Mouse (Mus musculus) liver, postnatal 0 days (tissue): ENCODE measurements around the gene Zkscan16. TPM values are rescaled to one million over a fixed set of nuclear protein-coding genes. Genes with fewer than 3 reads are reported as not detected.
A peak's percentile ranks its signal among the peaks of the same experiment; 100 is the strongest.

ENCODE experiments used
- ATAC-seq: fragments of 200-750 bp; cut with Nextera tagmentation; 2 replicates; pipeline ENCODE4 v1.8.0; 2017; ENCODE audit warnings: mild to moderate bottlenecking, moderate library complexity
- DNase-seq: peaks from one replicate; pipeline ENCODE4 v3.0.0-alpha.2; 2016
- H3K27ac ChIP-seq: fragments of 300-500 bp; sonication (generic); 2 replicates; pipeline ENCODE4 v1.5.1; 2014; ENCODE audit warnings: antibody characterized with exemption, moderate library complexity, mild to moderate bottlenecking, low read depth
- H3K27me3 ChIP-seq: fragments of 300-500 bp; sonication (generic); 2 replicates; pipeline ENCODE4 v1.6.1; 2014; ENCODE audit warnings: low read length, control low read depth, mixed read lengths; ENCODE audit not compliant: insufficient read depth
- H3K36me3 ChIP-seq: fragments of 300-500 bp; sonication (generic); replicated peaks from 2 replicates; pipeline ENCODE4 v1.6.1; 2014; ENCODE audit warnings: mild to moderate bottlenecking, control low read depth, low read length, moderate library complexity, mixed read lengths; ENCODE audit not compliant: insufficient read depth
- H3K4me1 ChIP-seq: fragments of 300-500 bp; sonication (generic); 2 replicates; pipeline ENCODE4 v1.6.1; 2014; ENCODE audit warnings: antibody characterized with exemption, mild to moderate bottlenecking, control low read depth; ENCODE audit not compliant: insufficient read depth
- H3K4me2 ChIP-seq: fragments of 300-500 bp; sonication (generic); 2 replicates; pipeline ENCODE4 v1.6.1; 2014; ENCODE audit warnings: low read depth, mild to moderate bottlenecking, low read length, moderate library complexity, mixed read lengths
- H3K4me3 ChIP-seq: fragments of 300-500 bp; sonication (generic); 2 replicates; pipeline ENCODE4 v1.5.1; 2014; ENCODE audit warnings: low read depth, low read length
- H3K9ac ChIP-seq: fragments of 300-500 bp; sonication (generic); replicated peaks from 2 replicates; pipeline ENCODE4 v1.6.1; 2014; ENCODE audit warnings: mild to moderate bottlenecking, moderate library complexity
- H3K9me3 ChIP-seq: fragments of 300-500 bp; sonication (generic); 2 replicates; pipeline ENCODE4 v1.6.1; 2016; ENCODE audit warnings: mild to moderate bottlenecking, control low read depth, low read length, mixed read lengths
- CTCF ChIP-seq: sonication (generic); IDR thresholded peaks from 2 replicates; pipeline ENCODE4 v1.5.1; 2016; ENCODE audit warnings: antibody characterized with exemption, low read depth
- EP300 ChIP-seq: IDR thresholded peaks from 2 replicates; pipeline ENCODE4 v1.6.1; 2016; ENCODE audit warnings: antibody characterized with exemption, low read depth, mild to moderate bottlenecking
- WGBS: fragments of 180-500 bp; shearing (Covaris S2); extraction: QIAGEN DNeasy Blood & Tissue Kit; methylation state at CpG from one replicate; pipeline ENCODE4 v1.1.7; 2014; ENCODE audit not compliant: insufficient replicate concordance; 5-methylcytosine and 5-hydroxymethylcytosine counted together
- polyA plus RNA-seq: library from polyadenylated mRNA; unstranded; fragments of >200 nt; fragmentation: Nextera tagmentation; extraction: Ambion mirVana; gene quantifications from 2 replicates; pipeline ENCODE4 v1.2.1, GENCODE M21; 2015

The Zkscan16 gene
- polyA plus RNA-seq, 1 experiment from 2014 or later: 0.06 TPM

DNA sequence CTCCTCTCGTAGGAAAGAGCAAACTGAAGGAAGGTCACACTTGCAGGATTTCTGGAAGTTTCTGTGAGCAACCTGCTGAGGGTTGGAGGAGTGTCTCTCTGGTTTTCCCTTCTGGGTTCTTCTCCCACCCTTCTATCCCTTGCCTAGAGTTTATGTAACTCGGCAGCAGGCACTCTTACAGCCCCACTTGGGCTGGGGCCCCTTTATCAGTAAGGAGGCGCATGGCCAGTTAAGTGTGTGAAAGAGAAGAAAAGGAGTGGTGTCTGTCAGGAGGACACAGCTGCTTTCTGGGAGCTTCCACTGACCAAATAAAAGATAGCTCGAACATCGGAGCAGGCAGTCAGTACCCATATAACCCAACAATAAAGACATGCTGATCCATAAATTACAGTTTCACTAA is 48.8 kb downstream of the Zkscan16 start:
- H3K4me3 ChIP-seq: no peak overlapping the region
- no peak overlapping the region for H3K27ac ChIP-seq
- no peak for TF ChIP-seq EP300
- TF ChIP-seq CTCF: no peak
- H3K9me3 ChIP-seq: no peaks in the 10 kb centered on the region
- peaks cover 28% of the 10 kb centered on the region for H3K4me1 ChIP-seq
- ATAC-seq (no peak), DNase-seq (no peak)
- H3K27me3 ChIP-seq: no peaks in the 10 kb centered on the region
- H3K4me2 ChIP-seq: peak overlapping the region; percentile 40; the same call in 1 of the 2 replicates
- H3K36me3 ChIP-seq: no peaks in the 10 kb centered on the region
- H3K9ac ChIP-seq: no peak overlapping the region
- 53% methylated on average over 5 of the region's 5 CpGs for WGBS

DNA sequence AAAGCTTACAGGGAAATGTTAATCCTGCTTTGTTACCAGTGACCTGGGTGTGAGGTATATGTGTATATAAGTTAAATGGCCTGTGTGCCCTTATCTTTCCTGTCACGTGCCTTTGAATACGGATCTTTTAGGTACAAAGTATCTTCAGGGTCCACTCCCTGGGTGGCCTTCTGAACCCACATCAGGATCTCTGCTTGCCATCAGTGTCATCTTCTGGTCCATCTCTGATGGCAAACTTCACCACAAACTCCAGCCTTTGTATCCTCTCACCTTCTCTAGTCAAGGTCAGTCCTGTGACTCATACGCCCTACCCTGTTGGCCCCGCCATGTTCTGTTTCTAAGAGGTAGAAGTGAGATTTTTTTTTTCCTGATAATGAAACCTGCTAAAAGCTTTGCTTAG is 51.3 kb downstream of the Zkscan16 start, which contains the start of gene Dnajc25:
Gene Dnajc25 (plus strand): TSS at position 301 of the 400 bp plus-strand sequence.
- H3K27ac ChIP-seq: no peak within 1 kb of the TSS

DNA sequence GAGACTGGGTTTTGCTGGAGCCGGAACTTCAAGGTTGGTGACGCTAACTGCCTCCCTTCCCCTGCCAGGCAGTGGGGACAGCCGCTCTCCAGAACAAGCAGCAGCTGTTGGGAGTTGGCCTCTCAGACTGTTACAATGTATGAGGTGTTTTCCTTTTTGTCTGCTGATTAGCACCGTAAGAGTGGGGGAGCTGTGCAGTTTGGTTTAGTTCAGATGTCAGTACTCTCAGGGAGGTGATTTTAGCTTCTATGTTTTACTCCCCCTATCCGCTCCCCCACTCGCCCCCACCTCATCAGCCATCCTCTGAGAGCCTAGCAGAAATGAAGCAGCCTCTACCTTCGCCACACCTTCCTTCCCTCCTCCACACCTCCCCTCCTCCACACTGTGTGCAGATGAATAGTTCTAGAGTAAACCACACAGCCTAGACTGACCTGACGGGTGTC is 51.8 kb downstream of the Zkscan16 start:
- Histone ChIP-seq H3K4me1 (peaks cover 22% of the 10 kb centered on the region), H3K4me2 (no peak overlapping the region), H3K9ac (no peak overlapping the region), H3K27me3 (no peaks in the 10 kb centered on the region), H3K36me3 (no peaks in the 10 kb centered on the region), H3K9me3 (no peaks in the 10 kb centered on the region), H3K4me3 (no peak overlapping the region), H3K27ac (no peak overlapping the region)
- no peak for TF ChIP-seq CTCF
- no peak for TF ChIP-seq EP300
- DNase-seq (no peak), ATAC-seq (no peak)
- 60% methylated on average over 8 of the region's 8 CpGs for WGBS

More for the DNA sequence above, 51.3 kb downstream of the Zkscan16 start, which contains the start of gene Dnajc25:
- no peaks in the 10 kb centered on the region for H3K36me3 ChIP-seq
- no peak within 1 kb of the TSS for H3K9ac ChIP-seq
- 57% methylated on average over 4 of the region's 4 CpGs for WGBS
- H3K4me1 ChIP-seq: peaks cover 22% of the 10 kb centered on the region
- no peak for TF ChIP-seq EP300
- no peak for TF ChIP-seq CTCF
- no peak for DNase-seq
- no peak within 1 kb of the TSS for H3K4me3 ChIP-seq
- ATAC-seq: no peak
- no peaks in the 10 kb centered on the region for H3K9me3 ChIP-seq
- H3K27me3 ChIP-seq: no peaks in the 10 kb centered on the region
- no peak within 1 kb of the TSS for H3K4me2 ChIP-seq

DNA sequence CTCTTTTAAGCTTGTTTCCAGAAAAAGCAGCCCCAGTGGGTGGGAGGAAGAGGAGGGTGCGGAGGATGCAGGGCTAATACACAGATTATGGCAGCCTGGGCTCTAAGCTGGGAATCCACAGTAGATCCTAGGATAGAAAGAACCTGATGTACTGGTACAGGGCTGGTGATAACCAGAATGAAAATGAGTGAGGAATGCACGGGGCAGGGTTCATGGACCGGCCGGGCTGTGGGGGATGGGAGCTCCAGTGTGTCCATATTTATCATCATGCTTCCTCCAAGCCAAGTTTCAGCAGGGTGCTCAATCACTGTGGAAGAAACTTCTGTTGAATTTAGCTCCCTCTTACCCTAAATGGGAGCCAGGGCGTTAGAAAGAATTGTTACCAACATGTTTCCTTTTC is 53.7 kb downstream of the Zkscan16 start:
- H3K4me2 ChIP-seq: no peak overlapping the region
- no peak for TF ChIP-seq CTCF
- H3K27me3 ChIP-seq: no peaks in the 10 kb centered on the region
- no peak overlapping the region for H3K27ac ChIP-seq
- H3K36me3 ChIP-seq: no peaks in the 10 kb centered on the region
- H3K4me1 ChIP-seq: peaks cover 12% of the 10 kb centered on the region
- DNase-seq (peak; percentile 42), ATAC-seq (no peak)
- H3K9ac ChIP-seq: no peak overlapping the region
- H3K9me3 ChIP-seq: no peaks in the 10 kb centered on the region
- 64% methylated on average over 5 of the region's 5 CpGs for WGBS
- H3K4me3 ChIP-seq: no peak overlapping the region

DNA sequence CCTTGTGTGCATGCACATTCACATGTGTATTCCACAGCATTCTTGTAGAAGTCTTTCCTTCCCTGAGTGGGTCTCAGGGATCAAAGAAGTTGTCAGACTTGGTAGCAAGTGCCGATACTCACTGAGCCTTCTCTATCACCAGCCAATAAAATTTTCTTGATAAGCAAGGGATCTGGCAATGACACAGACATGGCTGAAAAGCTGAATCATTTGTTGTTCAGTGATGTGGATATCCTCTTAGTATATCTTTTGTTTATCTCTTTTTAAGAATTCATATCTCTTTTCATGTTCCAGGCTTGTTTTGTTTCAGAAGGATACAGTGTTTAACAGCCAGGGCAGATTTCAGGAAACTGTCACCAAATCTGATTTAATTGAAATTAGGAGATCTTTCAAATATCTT is 55.3 kb downstream of the Zkscan16 start:
- 69% methylated on average over 1 of the region's 1 CpGs for WGBS
- H3K4me1 ChIP-seq: peaks cover 6% of the 10 kb centered on the region; the same call in 1 of the 2 replicates
- no peak for DNase-seq
- H3K36me3 ChIP-seq: no peaks in the 10 kb centered on the region
- no peak overlapping the region for H3K4me3 ChIP-seq
- H3K27ac ChIP-seq: no peak overlapping the region
- H3K9ac ChIP-seq: no peak overlapping the region
- ATAC-seq: no peak
- TF ChIP-seq EP300 (no peak), CTCF (no peak)
- H3K9me3 ChIP-seq: no peaks in the 10 kb centered on the region
- no peaks in the 10 kb centered on the region for H3K27me3 ChIP-seq
- H3K4me2 ChIP-seq: no peak overlapping the region

DNA sequence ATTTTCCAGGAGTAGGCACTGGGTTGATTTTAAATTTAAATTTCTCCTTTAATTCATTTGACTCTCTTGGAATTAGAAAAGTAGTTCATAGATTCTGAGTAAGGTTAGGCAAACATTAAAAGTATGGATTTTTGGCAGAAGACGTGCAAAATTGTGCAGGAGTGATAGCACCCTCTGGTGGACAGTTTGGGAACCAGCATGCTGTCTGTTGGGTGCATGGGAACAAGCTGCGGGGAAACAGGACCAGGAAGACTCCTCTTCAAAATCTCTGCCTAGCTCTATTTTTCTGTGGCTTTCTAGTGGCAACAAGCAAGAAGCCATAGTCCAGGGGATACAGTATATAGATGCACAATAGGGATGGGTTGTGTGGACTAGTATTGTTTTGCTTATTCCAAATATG is 56.3 kb downstream of the Zkscan16 start:
- Histone ChIP-seq H3K27me3 (no peaks in the 10 kb centered on the region), H3K4me1 (peaks cover 15% of the 10 kb centered on the region), H3K4me3 (no peak overlapping the region), H3K9ac (no peak overlapping the region), H3K36me3 (no peaks in the 10 kb centered on the region), H3K9me3 (no peaks in the 10 kb centered on the region), H3K4me2 (no peak overlapping the region), H3K27ac (no peak overlapping the region)
- WGBS: 3% methylated on average over 2 of the region's 2 CpGs
- TF ChIP-seq EP300 (no peak), CTCF (peak; percentile 95)
- DNase-seq (peak; percentile 78), ATAC-seq (no peak)

DNA sequence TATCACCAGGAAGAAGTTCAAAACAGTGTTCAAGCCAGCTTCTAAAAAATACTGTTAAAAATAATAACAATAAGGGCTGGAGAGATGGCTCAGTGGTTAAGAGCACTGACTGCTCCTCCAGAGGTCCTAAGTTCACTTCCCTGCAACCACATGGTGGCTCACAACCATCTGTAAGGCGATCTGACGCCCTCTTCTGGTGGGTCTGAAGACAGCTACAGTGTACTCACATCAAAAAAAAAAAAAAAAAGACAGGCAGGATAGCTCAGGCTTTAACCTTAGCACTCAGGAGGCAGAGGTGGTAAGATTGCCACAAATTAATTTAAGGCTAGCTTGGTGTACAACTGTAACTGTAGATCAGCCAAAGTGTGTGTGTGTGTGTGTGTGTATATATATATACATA is 57.2 kb downstream of the Zkscan16 start:
- TF ChIP-seq EP300: no peak
- TF ChIP-seq CTCF: peak; percentile 69
- Histone ChIP-seq H3K9me3 (no peaks in the 10 kb centered on the region), H3K4me2 (no peak overlapping the region), H3K36me3 (no peaks in the 10 kb centered on the region), H3K27ac (no peak overlapping the region), H3K4me1 (peaks cover 16% of the 10 kb centered on the region), H3K27me3 (no peaks in the 10 kb centered on the region), H3K9ac (no peak overlapping the region), H3K4me3 (no peak overlapping the region)
- whole genome bisulfite sequencing: 3% methylated on average over 2 of the region's 2 CpGs
- DNase-seq (peak; percentile 59), ATAC-seq (no peak)
